Mouse (Mus musculus) hindbrain, embryonic 14.5 days (tissue): ENCODE measurements around the gene Pole4. TPM values are rescaled to one million over a fixed set of nuclear protein-coding genes. Genes with fewer than 3 reads are reported as not detected.

ENCODE experiments used
- ATAC-seq: fragments of 200-750 bp; cut with Nextera tagmentation; 2 replicates; pipeline ENCODE4 v1.8.0; 2017; ENCODE audit warnings: moderate number of reproducible peaks, mild to moderate bottlenecking, moderate TSS enrichment, moderate library complexity; ENCODE audit not compliant: low FRiP score
- DNase-seq: peaks from one replicate; pipeline ENCODE4 v3.0.0-alpha.2; 2015; ENCODE audit warnings: low spot score
- H3K27ac ChIP-seq: fragments of 300-500 bp; sonication (generic); 2 replicates; pipeline ENCODE4 v1.5.1; 2014; ENCODE audit warnings: mild to moderate bottlenecking, moderate library complexity
- H3K27me3 ChIP-seq: fragments of 300-500 bp; sonication (generic); 2 replicates; pipeline ENCODE4 v1.6.1; 2014; ENCODE audit warnings: mild to moderate bottlenecking, low read length, mixed read lengths; ENCODE audit not compliant: control insufficient read depth, insufficient read depth
- H3K36me3 ChIP-seq: fragments of 300-500 bp; sonication (generic); replicated peaks from 2 replicates; pipeline ENCODE4 v1.6.1; 2014; ENCODE audit not compliant: control insufficient read depth, insufficient read depth
- H3K4me1 ChIP-seq: fragments of 300-500 bp; sonication (generic); replicated peaks from 2 replicates; pipeline ENCODE4 v1.6.1; 2014; ENCODE audit warnings: antibody characterized with exemption, low read length, mixed read lengths; ENCODE audit not compliant: control insufficient read depth, insufficient read depth
- H3K4me2 ChIP-seq: fragments of 300-500 bp; sonication (generic); replicated peaks from 2 replicates; pipeline ENCODE4 v1.6.1; 2014; ENCODE audit warnings: mild to moderate bottlenecking, moderate library complexity
- H3K4me3 ChIP-seq: fragments of 300-500 bp; sonication (generic); replicated peaks from 2 replicates; pipeline ENCODE4 v1.5.1; 2014; ENCODE audit warnings: mild to moderate bottlenecking, low read length
- H3K9ac ChIP-seq: fragments of 300-500 bp; sonication (generic); 2 replicates; pipeline ENCODE4 v1.6.1; 2014
- H3K9me3 ChIP-seq: fragments of 300-500 bp; sonication (generic); 2 replicates; pipeline ENCODE4 v1.6.1; 2016; ENCODE audit warnings: low read length; ENCODE audit not compliant: control insufficient read depth
- WGBS: fragments of 180-500 bp; shearing (Covaris S2); extraction: QIAGEN DNeasy Blood & Tissue Kit; methylation state at CpG from one replicate; pipeline ENCODE4 v1.1.7; 2014; 5-methylcytosine and 5-hydroxymethylcytosine counted together
- polyA plus RNA-seq: library from polyadenylated mRNA; unstranded; fragments of >200 nt; fragmentation: Nextera tagmentation; extraction: Ambion mirVana; gene quantifications from 2 replicates; pipeline ENCODE4 v1.2.1, GENCODE M21; 2014

Pole4 gene
- polyA plus RNA-seq, 1 experiment from 2014 or later = 157 TPM

DNA sequence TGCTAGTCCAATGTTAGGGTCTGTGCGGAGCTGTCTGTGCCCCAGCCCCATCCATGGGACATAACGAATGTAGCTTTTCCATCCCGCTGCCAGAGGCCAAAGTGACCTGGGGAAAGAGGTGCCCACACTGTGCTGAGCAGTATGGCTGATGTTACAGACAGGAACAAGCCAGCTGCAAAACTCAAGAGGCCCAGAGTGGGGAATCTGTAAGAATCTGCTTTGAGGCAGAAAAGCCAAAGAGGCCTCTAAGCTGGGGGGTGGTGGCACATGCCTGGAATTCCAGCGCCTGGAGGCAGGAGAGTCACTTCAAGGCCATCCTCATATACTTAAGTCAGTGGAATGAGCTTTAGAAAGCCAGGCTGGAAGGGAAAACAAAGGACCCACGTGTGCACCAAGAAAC is 18.2 kb upstream of the Pole4 start:
- H3K27ac ChIP-seq = no peak overlapping the region; the same call in 1 of the 2 replicates
- H3K4me2 ChIP-seq = no peak overlapping the region
- no peak overlapping the region for H3K4me3 ChIP-seq
- no peaks in the 10 kb centered on the region for H3K4me1 ChIP-seq
- DNase-seq = no peak
- no peak for ATAC-seq
- H3K27me3 ChIP-seq = no peaks in the 10 kb centered on the region
- H3K9ac ChIP-seq = no peak overlapping the region
- WGBS = 54% methylated on average over 5 of the region's 5 CpGs
- no peaks in the 10 kb centered on the region for H3K9me3 ChIP-seq
- no peaks in the 10 kb centered on the region for H3K36me3 ChIP-seq

DNA sequence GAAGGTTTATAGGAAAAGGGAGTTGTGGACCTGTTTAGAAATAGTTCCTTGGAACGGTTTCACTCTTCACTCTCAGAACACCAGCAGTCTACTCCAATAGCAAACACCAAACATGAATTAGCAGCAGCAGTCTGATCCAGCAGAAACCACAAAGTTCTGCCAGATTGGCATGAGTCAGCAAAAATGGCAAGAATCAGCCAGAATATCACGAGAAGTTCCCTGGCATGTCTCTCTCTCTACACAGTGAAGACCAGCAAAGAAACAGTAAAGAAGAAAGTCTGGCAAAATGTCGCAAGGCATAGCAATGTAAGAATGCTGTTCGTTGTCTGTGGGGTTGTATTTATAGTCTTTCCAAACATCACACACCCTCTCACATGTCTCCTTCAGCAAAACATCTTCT is 11.0 kb upstream of the Pole4 start:
- Histone ChIP-seq H3K27me3 (no peaks in the 10 kb centered on the region), H3K9ac (no peak overlapping the region), H3K4me2 (no peak overlapping the region), H3K36me3 (no peaks in the 10 kb centered on the region), H3K9me3 (no peaks in the 10 kb centered on the region), H3K4me1 (no peaks in the 10 kb centered on the region; the same call in 1 of the 2 replicates), H3K27ac (no peak overlapping the region), H3K4me3 (no peak overlapping the region)
- ATAC-seq = no peak
- DNase-seq = no peak
- 87% methylated on average over 4 of the region's 4 CpGs for WGBS

DNA sequence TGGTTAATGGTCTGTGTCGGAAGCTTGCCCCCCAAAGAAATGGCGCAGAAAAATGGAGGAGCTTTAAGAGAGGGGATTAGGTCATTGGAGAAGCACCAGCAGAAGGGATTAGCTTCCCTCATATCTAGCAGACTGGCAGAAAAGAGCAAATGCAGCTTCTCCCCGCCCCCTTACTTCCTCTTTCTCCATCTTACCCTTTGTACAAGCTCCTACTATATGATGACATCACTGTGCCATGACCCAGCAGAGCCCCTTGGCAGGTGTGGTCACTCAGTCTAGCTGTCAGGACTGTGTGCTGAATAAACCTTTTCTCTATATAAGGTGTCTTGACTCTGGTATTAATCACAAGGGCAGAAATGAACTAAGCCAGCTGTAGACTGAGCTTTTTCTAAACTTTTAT is 10.5 kb upstream of the Pole4 start:
- Histone ChIP-seq H3K27ac (no peak overlapping the region), H3K4me2 (no peak overlapping the region), H3K36me3 (no peaks in the 10 kb centered on the region), H3K27me3 (no peaks in the 10 kb centered on the region), H3K4me1 (no peaks in the 10 kb centered on the region; the same call in 1 of the 2 replicates), H3K4me3 (no peak overlapping the region), H3K9ac (no peak overlapping the region), H3K9me3 (no peaks in the 10 kb centered on the region)
- WGBS = 94% methylated on average over 3 of the region's 3 CpGs
- DNase-seq (no peak), ATAC-seq (no peak)

DNA sequence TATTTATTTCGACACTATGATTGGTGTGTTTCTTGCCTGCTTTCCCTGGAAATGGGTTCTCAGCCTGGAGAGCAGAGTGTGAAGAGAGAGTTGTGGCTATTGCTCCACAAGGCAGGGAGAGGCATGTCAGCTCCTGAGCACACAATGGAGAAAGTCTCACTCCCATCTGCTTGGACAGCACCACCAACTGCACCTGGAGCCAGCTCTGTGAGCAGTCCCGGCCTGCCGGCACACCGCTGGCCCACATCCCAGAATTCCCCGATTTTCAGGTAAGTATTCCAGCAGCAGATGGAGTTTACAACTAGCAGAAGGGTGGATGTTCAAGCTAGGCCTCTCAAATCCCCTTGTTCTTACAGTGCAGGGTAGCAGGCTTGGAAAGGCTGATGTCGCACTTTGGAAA is 10.1 kb upstream of the Pole4 start:
- no peak overlapping the region for H3K4me2 ChIP-seq
- no peaks in the 10 kb centered on the region for H3K36me3 ChIP-seq
- no peaks in the 10 kb centered on the region for H3K9me3 ChIP-seq

DNA sequence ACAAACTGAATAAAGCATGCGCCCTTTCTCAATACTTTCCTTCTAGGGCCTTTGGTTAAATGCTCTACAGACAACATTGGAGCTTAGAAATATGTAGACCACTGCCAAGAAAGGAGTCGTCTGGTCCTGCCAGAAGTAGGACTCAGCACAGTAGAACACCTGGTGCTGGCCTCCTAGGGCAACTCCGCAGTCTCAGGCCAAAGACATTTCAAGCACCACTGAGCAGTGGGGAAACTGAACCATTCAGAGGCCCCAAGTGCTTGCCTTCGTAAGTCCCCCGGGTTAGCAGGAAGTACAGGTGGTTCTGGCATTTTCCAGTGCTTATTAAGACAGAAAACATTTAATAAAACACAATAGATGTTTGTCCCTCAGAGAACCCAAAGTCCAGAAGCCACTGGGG is 9.7 kb upstream of the Pole4 start:
- ATAC-seq (no peak), DNase-seq (no peak)
- Histone ChIP-seq H3K4me3 (no peak overlapping the region), H3K4me2 (no peak overlapping the region), H3K36me3 (no peaks in the 10 kb centered on the region), H3K4me1 (no peaks in the 10 kb centered on the region; the same call in 1 of the 2 replicates), H3K27me3 (no peaks in the 10 kb centered on the region), H3K9ac (no peak overlapping the region), H3K9me3 (no peaks in the 10 kb centered on the region), H3K27ac (no peak overlapping the region)
- 85% methylated on average over 5 of the region's 5 CpGs for WGBS

More for the DNA sequence above, 10.1 kb upstream of the Pole4 start:
- Histone ChIP-seq H3K9ac (no peak overlapping the region), H3K4me1 (no peaks in the 10 kb centered on the region; the same call in 1 of the 2 replicates), H3K4me3 (no peak overlapping the region), H3K27ac (no peak overlapping the region), H3K27me3 (no peaks in the 10 kb centered on the region)
- 88% methylated on average over 6 of the region's 6 CpGs for WGBS
- no peak for ATAC-seq
- DNase-seq = no peak

- no peaks in the 10 kb centered on the region for H3K27me3 ChIP-seq
- H3K4me2 ChIP-seq = no peak overlapping the region
- ATAC-seq = peak; percentile 66; the same call in 1 of the 2 replicates
- no peak overlapping the region for H3K27ac ChIP-seq
- H3K9ac ChIP-seq = no peak overlapping the region
- DNase-seq = peak; percentile 76
- 22% methylated on average over 3 of the region's 3 CpGs for WGBS
- no peak overlapping the region for H3K4me3 ChIP-seq
- no peaks in the 10 kb centered on the region for H3K36me3 ChIP-seq
- no peaks in the 10 kb centered on the region for H3K9me3 ChIP-seq
- no peaks in the 10 kb centered on the region; the same call in 1 of the 2 replicates for H3K4me1 ChIP-seq
These were observed 9.1 kb upstream of the Pole4 start for GRCm38 (mm10) chr6:82714243-82714642.

DNA sequence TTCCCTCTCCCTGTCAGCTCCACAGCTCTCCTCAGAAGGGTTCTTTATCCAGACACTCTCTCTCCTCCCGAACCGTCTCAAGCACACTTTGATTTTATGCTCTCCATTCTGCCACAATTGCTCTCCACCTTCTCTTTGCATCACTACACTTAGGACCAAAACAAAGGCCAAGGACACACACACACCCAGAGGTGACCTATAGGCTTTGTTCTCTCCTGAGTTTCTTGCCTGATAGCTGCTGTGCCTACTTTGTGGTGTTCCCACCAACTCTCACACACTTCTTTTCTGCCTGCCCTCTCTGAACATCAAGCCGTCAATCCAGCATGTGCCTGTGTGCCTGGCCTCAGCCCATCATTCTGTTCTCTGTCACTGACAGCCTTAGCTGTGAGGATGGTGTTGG is 2.6 kb upstream of the Pole4 start:
- DNase-seq (no peak), ATAC-seq (no peak)
- H3K9me3 ChIP-seq = no peaks in the 10 kb centered on the region
- H3K4me2 ChIP-seq = no peak overlapping the region
- no peak overlapping the region for H3K9ac ChIP-seq
- H3K4me1 ChIP-seq = no peaks in the 10 kb centered on the region
- H3K27ac ChIP-seq = no peak overlapping the region
- H3K27me3 ChIP-seq = no peaks in the 10 kb centered on the region
- no peaks in the 10 kb centered on the region for H3K36me3 ChIP-seq
- WGBS = 83% methylated on average over 3 of the region's 3 CpGs
- H3K4me3 ChIP-seq = no peak overlapping the region

- Histone ChIP-seq H3K4me3 (no peak overlapping the region), H3K4me2 (no peak overlapping the region), H3K9me3 (no peaks in the 10 kb centered on the region), H3K9ac (no peak overlapping the region), H3K27me3 (no peaks in the 10 kb centered on the region), H3K27ac (no peak overlapping the region), H3K36me3 (no peaks in the 10 kb centered on the region), H3K4me1 (no peaks in the 10 kb centered on the region)
- ATAC-seq (no peak), DNase-seq (no peak)
- WGBS = 86% methylated on average over 10 of the region's 10 CpGs
These were observed 2.1 kb upstream of the Pole4 start for GRCm38 (mm10) chr6:82707241-82707640.

GRCm38 (mm10) chr6:82703710-82704109 is 1.5 kb downstream of the Pole4 start:
- WGBS = 88% methylated on average over 3 of the region's 3 CpGs
- no peak overlapping the region for H3K4me3 ChIP-seq

GRCm38 (mm10) chr6:82702593-82703017 is 2.6 kb downstream of the Pole4 start:
- WGBS = 33% methylated on average over 16 of the region's 16 CpGs
- DNase-seq (peak; percentile 90), ATAC-seq (peak; percentile 85)
- Histone ChIP-seq H3K4me1 (peaks cover 11% of the 10 kb centered on the region), H3K9me3 (no peaks in the 10 kb centered on the region), H3K4me3 (no peak overlapping the region), H3K27ac (no peak overlapping the region), H3K27me3 (no peaks in the 10 kb centered on the region), H3K4me2 (no peak overlapping the region), H3K36me3 (no peaks in the 10 kb centered on the region), H3K9ac (no peak overlapping the region)

More at GRCm38 (mm10) chr6:82703710-82704109, 1.5 kb downstream of the Pole4 start:
- Histone ChIP-seq H3K4me1 (peaks cover 11% of the 10 kb centered on the region), H3K27ac (no peak overlapping the region), H3K9me3 (no peaks in the 10 kb centered on the region), H3K4me2 (no peak overlapping the region), H3K9ac (no peak overlapping the region), H3K36me3 (no peaks in the 10 kb centered on the region), H3K27me3 (no peaks in the 10 kb centered on the region)
- ATAC-seq (no peak), DNase-seq (no peak)
